In genomic region chr3:22156397-22156796, GRCm38 (mm10) we compare ENCODE assay signal across 25 mouse cellular contexts.
A peak's percentile ranks its signal among the peaks of the same experiment; 100 is the strongest.
DNase-seq lines count a peak whose midpoint lies in the region; ATAC-seq lines count a peak whose summit lies in the region.
"Had no signal": no experiment of that assay in that cellular context is flagged by ENCODE, and none has a peak within 500 bp of the region (broad histone marks: within the 10 kb centered on the region; RNA-seq: fewer than 3 reads in every experiment).

No protein-coding gene starts in this region.

- no peaks in the 10 kb centered on the region for H3K4me1 ChIP-seq in midbrain, embryonic 16.5 days (ENCODE audit: control insufficient read depth, insufficient read depth, low read length)
- no peaks in the 10 kb centered on the region for H3K4me1 ChIP-seq in midbrain, embryonic 10.5 days
- H3K4me1 ChIP-seq: forebrain, embryonic 15.5 days; heart, embryonic 13.5 days; limb, embryonic 15.5 days; midbrain, embryonic 15.5 days; stomach, embryonic 15.5 days had no signal

- H3K9ac ChIP-seq in midbrain, embryonic 16.5 days (ENCODE audit: low read depth, low read length): no peak overlapping the region
- H3K9ac ChIP-seq: forebrain, embryonic 15.5 days; heart, embryonic 13.5 days; limb, embryonic 15.5 days; lung, embryonic 14.5 days; midbrain, embryonic 15.5 days; stomach, embryonic 15.5 days had no signal

- 0 out of 2 replicates have a peak, but pooled peaks have one; percentile 32 for ATAC-seq in midbrain, embryonic 16.5 days
- no peak for ATAC-seq in monocyte, adult 5-6 weeks (replicated peaks; ENCODE audit: insufficient number of reproducible peaks, low FRiP score, low TSS enrichment, poor library complexity, severe bottlenecking)
- no peak for ATAC-seq in inflammation-experienced regulatory T-cells, adult 6 months
- ATAC-seq: CD4-positive, CD25-positive, alpha-beta regulatory T cell, adult 4 months; forebrain, embryonic 15.5 days; hindbrain, postnatal 0 days; midbrain, embryonic 15.5 days had no signal

- H3K4me3 ChIP-seq in midbrain, embryonic 16.5 days (ENCODE audit: low read depth, low read length): no peak overlapping the region
- H3K4me3 ChIP-seq in midbrain, embryonic 10.5 days: no peak overlapping the region
- H3K4me3 ChIP-seq: forebrain, embryonic 15.5 days; heart, adult 2 months; heart, embryonic 13.5 days; limb, embryonic 15.5 days; megakaryocyte, embryonic 14.5 days; midbrain, embryonic 15.5 days; stomach, embryonic 15.5 days had no signal

- H3K4me2 ChIP-seq in midbrain, embryonic 16.5 days (ENCODE audit: low read length): no peak overlapping the region
- H3K4me2 ChIP-seq: forebrain, embryonic 15.5 days; heart, embryonic 13.5 days; limb, embryonic 15.5 days; lung, embryonic 14.5 days; midbrain, embryonic 15.5 days; stomach, embryonic 15.5 days had no signal

- no peaks in the 10 kb centered on the region for H3K27me3 ChIP-seq in midbrain, embryonic 16.5 days (ENCODE audit: control insufficient read depth, insufficient read depth, low read depth, low read length)
- no peaks in the 10 kb centered on the region for H3K27me3 ChIP-seq in midbrain, embryonic 10.5 days (ENCODE audit: low read depth, poor library complexity, severe bottlenecking)
- H3K27me3 ChIP-seq: forebrain, embryonic 15.5 days; heart, embryonic 13.5 days; limb, embryonic 15.5 days; megakaryocyte, embryonic 14.5 days; midbrain, embryonic 15.5 days; stomach, embryonic 15.5 days had no signal

- no peaks in the 10 kb centered on the region; the same call in 1 of the 2 replicates for H3K9me3 ChIP-seq in midbrain, embryonic 16.5 days (replicated peaks; ENCODE audit: control insufficient read depth, low read length, poor library complexity, severe bottlenecking)
- H3K9me3 ChIP-seq in midbrain, embryonic 10.5 days (replicated peaks): peaks cover 45% of the 10 kb centered on the region
- H3K9me3 ChIP-seq: forebrain, embryonic 15.5 days; midbrain, embryonic 15.5 days; stomach, embryonic 15.5 days had no signal

- intact Hi-C loops in gastrocnemius, postnatal 14 days (cut with DNase I; ENCODE audit: low total_unique reads): no loop called here

- 58% methylated on average over 2 of the region's 2 CpGs for WGBS in midbrain, embryonic 16.5 days
- 40% methylated on average over 2 of the region's 2 CpGs for WGBS in midbrain, embryonic 10.5 days

- DNase-seq in kidney, adult 9 months: peak; percentile 40
- no peak for DNase-seq in kidney, adult 11 months
- DNase-seq in midbrain, embryonic 10.5 days (ENCODE audit: low spot score): no peak
- peak; percentile 96 for DNase-seq in ZHBTc4 (ENCODE audit: low read depth, low spot score)
- no peak for DNase-seq in gastrocnemius, postnatal 14 days
- DNase-seq: adrenal gland, adult 2 months; cerebellum, adult 11-12 months; cerebellum, postnatal 14 days; gastrocnemius, postnatal 10 days; heart, adult 2 months; heart, postnatal 14 days; left cerebral cortex, postnatal 4 days; lung, embryonic 14.5 days; thymus, postnatal 36 days had no signal

- no peaks in the 10 kb centered on the region for H3K36me3 ChIP-seq in midbrain, embryonic 16.5 days (ENCODE audit: control insufficient read depth, insufficient read depth, low read length)
- H3K36me3 ChIP-seq in midbrain, embryonic 10.5 days: peaks cover 29% of the 10 kb centered on the region
- H3K36me3 ChIP-seq: midbrain, embryonic 15.5 days had no signal

- no peak overlapping the region for H3K27ac ChIP-seq in midbrain, embryonic 16.5 days (ENCODE audit: low read length)
- H3K27ac ChIP-seq in midbrain, embryonic 10.5 days (replicated peaks): no peak overlapping the region
- H3K27ac ChIP-seq: forebrain, embryonic 15.5 days; heart, adult 2 months; heart, embryonic 13.5 days; hindbrain, postnatal 0 days; limb, embryonic 15.5 days; midbrain, embryonic 15.5 days; stomach, embryonic 15.5 days had no signal

Comparison
In these comparisons a context has a peak if more than half of its experiments do, and no peak if none do; other contexts are left out.
1. DNase-seq: peak in kidney, adult 9 months (single experiment) and ZHBTc4 (single experiment); none in kidney, adult 11 months (single experiment), midbrain, embryonic 10.5 days (single experiment) and gastrocnemius, postnatal 14 days (single experiment).